Mouse (Mus musculus): ENCODE results near the gene Fgfr2. TPM values are rescaled to one million over a fixed set of nuclear protein-coding genes. Genes with fewer than 3 reads are reported as not detected.

The Fgfr2 gene
- polyA plus RNA-seq, 1 experiment = 12.0 TPM

GRCm38 (mm10) chr7:130645994-130646761 is 2477.0 kb downstream of the Fgfr2 start:
- H3K4me3 ChIP-seq (ENCODE audit: insufficient read depth, low read depth, low read length) = peak overlapping the region; percentile 69
- H3K4me1 ChIP-seq (ENCODE audit: control insufficient read depth, insufficient read depth, insufficient read length, low read length) = peaks cover 22% of the 10 kb centered on the region
- H3K27ac ChIP-seq (replicated peaks; ENCODE audit: low read depth, low read length) = peak overlapping the region; percentile 99

- Histone ChIP-seq H3K27ac (replicated peaks; ENCODE audit: low read depth, low read length) (peak overlapping the region; percentile 99), H3K4me3 (ENCODE audit: insufficient read depth, low read depth, low read length) (peak overlapping the region; percentile 69), H3K4me1 (ENCODE audit: control insufficient read depth, insufficient read depth, insufficient read length, low read length) (peaks cover 22% of the 10 kb centered on the region)
These were observed 2477.7 kb downstream of the Fgfr2 start for GRCm38 (mm10) chr7:130645332-130645993.

GRCm38 (mm10) chr7:130640681-130641080 is 2482.5 kb downstream of the Fgfr2 start:
- Histone ChIP-seq H3K4me1 (ENCODE audit: control insufficient read depth, insufficient read depth, insufficient read length, low read length) (peaks cover 10% of the 10 kb centered on the region), H3K4me3 (ENCODE audit: insufficient read depth, low read depth, low read length) (no peak overlapping the region)

GRCm38 (mm10) chr7:130637811-130638210 is 2485.3 kb downstream of the Fgfr2 start:
- Histone ChIP-seq H3K4me3 (ENCODE audit: insufficient read depth, low read depth, low read length) (no peak overlapping the region), H3K27ac (replicated peaks; ENCODE audit: low read depth, low read length) (no peak overlapping the region), H3K4me1 (ENCODE audit: control insufficient read depth, insufficient read depth, insufficient read length, low read length) (peaks cover 20% of the 10 kb centered on the region)

More at GRCm38 (mm10) chr7:130640681-130641080, 2482.5 kb downstream of the Fgfr2 start:
- no peak overlapping the region for H3K27ac ChIP-seq (replicated peaks; ENCODE audit: low read depth, low read length)

GRCm38 (mm10) chr7:130636902-130637301 is 2486.2 kb downstream of the Fgfr2 start:
- Histone ChIP-seq H3K4me1 (ENCODE audit: control insufficient read depth, insufficient read depth, insufficient read length, low read length) (peaks cover 24% of the 10 kb centered on the region), H3K4me3 (ENCODE audit: insufficient read depth, low read depth, low read length) (no peak overlapping the region), H3K27ac (replicated peaks; ENCODE audit: low read depth, low read length) (peak overlapping the region; percentile 62; the same call in 1 of the 2 replicates)

GRCm38 (mm10) chr7:130636274-130636673 is 2486.9 kb downstream of the Fgfr2 start:
- no peak overlapping the region for H3K4me3 ChIP-seq (ENCODE audit: insufficient read depth, low read depth, low read length)
- H3K4me1 ChIP-seq (ENCODE audit: control insufficient read depth, insufficient read depth, insufficient read length, low read length) = peaks cover 28% of the 10 kb centered on the region
- peak overlapping the region; percentile 59 for H3K27ac ChIP-seq (replicated peaks; ENCODE audit: low read depth, low read length)

- H3K4me1 ChIP-seq (ENCODE audit: control insufficient read depth, insufficient read depth, insufficient read length, low read length) = peaks cover 28% of the 10 kb centered on the region
- no peak overlapping the region for H3K27ac ChIP-seq (replicated peaks; ENCODE audit: low read depth, low read length)
- H3K4me3 ChIP-seq (ENCODE audit: insufficient read depth, low read depth, low read length) = no peak overlapping the region
These were observed 2487.9 kb downstream of the Fgfr2 start for GRCm38 (mm10) chr7:130635212-130635611.

GRCm38 (mm10) chr7:130634259-130634871 is 2488.8 kb downstream of the Fgfr2 start:
- Histone ChIP-seq H3K27ac (replicated peaks; ENCODE audit: low read depth, low read length) (no peak overlapping the region), H3K4me1 (ENCODE audit: control insufficient read depth, insufficient read depth, insufficient read length, low read length) (peaks cover 28% of the 10 kb centered on the region), H3K4me3 (ENCODE audit: insufficient read depth, low read depth, low read length) (no peak overlapping the region)

GRCm38 (mm10) chr7:130632379-130632732 is 2490.8 kb downstream of the Fgfr2 start:
- Histone ChIP-seq H3K4me3 (ENCODE audit: insufficient read depth, low read depth, low read length) (no peak overlapping the region), H3K4me1 (ENCODE audit: control insufficient read depth, insufficient read depth, insufficient read length, low read length) (peaks cover 23% of the 10 kb centered on the region), H3K27ac (replicated peaks; ENCODE audit: low read depth, low read length) (no peak overlapping the region)

GRCm38 (mm10) chr7:130631553-130632378 is 2491.4 kb downstream of the Fgfr2 start:
- Histone ChIP-seq H3K27ac (replicated peaks; ENCODE audit: low read depth, low read length) (no peak overlapping the region), H3K4me1 (ENCODE audit: control insufficient read depth, insufficient read depth, insufficient read length, low read length) (peaks cover 23% of the 10 kb centered on the region), H3K4me3 (ENCODE audit: insufficient read depth, low read depth, low read length) (no peak overlapping the region)

- Histone ChIP-seq H3K4me3 (ENCODE audit: insufficient read depth, low read depth, low read length) (no peak overlapping the region), H3K27ac (replicated peaks; ENCODE audit: low read depth, low read length) (no peak overlapping the region), H3K4me1 (ENCODE audit: control insufficient read depth, insufficient read depth, insufficient read length, low read length) (peaks cover 20% of the 10 kb centered on the region)
These were observed 2492.2 kb downstream of the Fgfr2 start for GRCm38 (mm10) chr7:130630956-130631355.

- Histone ChIP-seq H3K27ac (replicated peaks; ENCODE audit: low read depth, low read length) (no peak overlapping the region), H3K4me1 (ENCODE audit: control insufficient read depth, insufficient read depth, insufficient read length, low read length) (peaks cover 14% of the 10 kb centered on the region; the same call in 1 of the 2 replicates), H3K4me3 (ENCODE audit: insufficient read depth, low read depth, low read length) (no peak overlapping the region)
These were observed 2493.2 kb downstream of the Fgfr2 start for GRCm38 (mm10) chr7:130629999-130630398.

- H3K4me3 ChIP-seq (ENCODE audit: insufficient read depth, low read depth, low read length) = no peak overlapping the region
- no peak overlapping the region for H3K27ac ChIP-seq (replicated peaks; ENCODE audit: low read depth, low read length)
- peaks cover 8% of the 10 kb centered on the region; the same call in 1 of the 2 replicates for H3K4me1 ChIP-seq (ENCODE audit: control insufficient read depth, insufficient read depth, insufficient read length, low read length)
These were observed 2494.5 kb downstream of the Fgfr2 start for GRCm38 (mm10) chr7:130628601-130629000.

GRCm38 (mm10) chr7:130625361-130625760 is 2497.8 kb downstream of the Fgfr2 start:
- peaks cover 20% of the 10 kb centered on the region for H3K4me1 ChIP-seq (ENCODE audit: control insufficient read depth, insufficient read depth, insufficient read length, low read length)
- no peak overlapping the region for H3K27ac ChIP-seq (replicated peaks; ENCODE audit: low read depth, low read length)
- no peak overlapping the region for H3K4me3 ChIP-seq (ENCODE audit: insufficient read depth, low read depth, low read length)

GRCm38 (mm10) chr7:130624299-130624698 is 2498.9 kb downstream of the Fgfr2 start:
- Histone ChIP-seq H3K4me1 (ENCODE audit: control insufficient read depth, insufficient read depth, insufficient read length, low read length) (peaks cover 20% of the 10 kb centered on the region), H3K4me3 (ENCODE audit: insufficient read depth, low read depth, low read length) (no peak overlapping the region), H3K27ac (replicated peaks; ENCODE audit: low read depth, low read length) (no peak overlapping the region)
